Mouse (Mus musculus) cerebellum, adult 11 months (tissue): ENCODE results near the gene Ap4e1.
"Not testable (repeated sequence)": the region's sequence is repeated elsewhere in the genome, so short reads cannot be mapped to it uniquely, and the experiment has no call there.

ENCODE experiments used
- DNase-seq: peaks from one replicate; pipeline ENCODE4 v3.0.0; 2022

The Ap4e1 gene

GRCm38 (mm10) chr2:127079066-127079465 is 70.5 kb downstream of the Ap4e1 start:
- not testable (repeated sequence) for DNase-seq

GRCm38 (mm10) chr2:127079881-127080590 is 71.5 kb downstream of the Ap4e1 start:
- no peak for DNase-seq

- DNase-seq, result no peak
These were observed 72.2 kb downstream of the Ap4e1 start for GRCm38 (mm10) chr2:127080591-127081218.

- no peak for DNase-seq
These were observed 77.7 kb downstream of the Ap4e1 start for GRCm38 (mm10) chr2:127086235-127086634.

- not testable (repeated sequence) for DNase-seq
These were observed 81.6 kb downstream of the Ap4e1 start for GRCm38 (mm10) chr2:127090151-127090550.

- no peak for DNase-seq
These were observed 83.5 kb downstream of the Ap4e1 start for GRCm38 (mm10) chr2:127092000-127092399.

GRCm38 (mm10) chr2:127108986-127109385 is 100.5 kb downstream of the Ap4e1 start:
- DNase-seq, result no peak
